Mouse (Mus musculus) testis, adult 2 months (tissue): ENCODE data around the gene Srp54c.
"Not testable (repeated sequence)": the region's sequence is repeated elsewhere in the genome, so short reads cannot be mapped to it uniquely, and the experiment has no call there.

Source experiments
- CTCF ChIP-seq: fragments of 200-500 bp; IDR thresholded peaks from 2 replicates; pipeline ENCODE4 v1.5.1; 2012; ENCODE audit warnings: low read depth, mild to moderate bottlenecking, inconsistent platforms, low read length, moderate library complexity; ENCODE audit not compliant: control insufficient read depth, insufficient read depth, insufficient replicate concordance
- POLR2A ChIP-seq: fragments of 200-500 bp; IDR thresholded peaks from 2 replicates; pipeline ENCODE4 v1.6.1; 2012; ENCODE audit warnings: low read depth, mild to moderate bottlenecking, inconsistent platforms, low read length, moderate library complexity; ENCODE audit not compliant: control insufficient read depth

DNA sequence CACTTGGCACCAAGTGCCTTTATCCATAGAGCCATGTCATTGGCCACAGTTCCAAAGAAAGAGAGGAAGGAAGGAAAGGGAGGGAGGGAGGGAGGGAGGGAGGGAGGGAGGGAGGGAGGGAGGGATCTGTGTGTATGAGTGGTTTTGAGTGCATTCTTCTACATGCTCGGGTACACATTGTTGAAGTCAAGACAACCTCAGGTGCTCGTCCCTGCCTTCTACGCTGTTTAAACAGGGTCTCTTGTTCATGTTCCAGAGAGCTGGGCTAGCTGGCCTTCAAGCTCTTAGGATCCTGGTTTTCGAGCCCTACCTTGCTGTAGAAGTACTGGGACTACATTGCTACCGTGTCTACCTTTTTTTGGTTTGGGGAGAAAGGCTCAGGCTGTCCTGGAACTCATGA, 40.8 kb upstream of the Srp54c start:
- TF ChIP-seq CTCF, POLR2A: not testable (repeated sequence)
